Mouse (Mus musculus): ENCODE results near the gene Wls. TPM values are rescaled to one million over a fixed set of nuclear protein-coding genes. Genes with fewer than 3 reads are reported as not detected.
A peak's percentile ranks its signal among the peaks of the same experiment; 100 is the strongest.

Gene Wls
- total RNA-seq (2014; rRNA removed) (31.2 and 39.3 TPM in 2 replicates), polyA plus RNA-seq (2015; fragmentation: Nextera tagmentation; extraction: Ambion mirVana) (31.6 and 41.3 TPM in 2 replicates)

DNA sequence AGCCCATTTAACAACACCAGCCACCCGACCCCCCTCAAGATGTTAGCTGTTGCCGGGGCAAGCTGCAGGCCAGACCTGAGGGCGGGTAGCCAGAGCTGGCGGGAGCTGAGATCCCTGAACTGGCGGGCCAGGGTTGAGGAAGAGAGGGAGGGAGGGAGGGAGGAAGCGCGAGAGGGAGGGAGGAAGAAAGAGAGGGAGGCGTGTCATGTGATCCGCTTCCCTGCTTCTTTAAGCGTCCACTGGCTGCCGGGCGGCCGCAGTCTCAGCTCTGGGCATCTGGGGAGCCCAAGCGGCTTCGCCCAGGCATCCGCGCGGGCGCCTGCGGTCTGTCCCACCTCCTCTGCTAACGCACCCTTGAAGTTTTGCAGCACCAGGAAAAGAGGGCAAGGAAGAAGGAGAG, at the start of gene Wls:
Gene Wls (plus strand): TSS at position 192 of the 400 bp plus-strand sequence.
- peak; percentile 86 for ATAC-seq
- DNase-seq: peak; percentile 33
- H3K36me3 ChIP-seq (ENCODE audit: insufficient read depth): no peaks in the 10 kb centered on the region
- TF ChIP-seq CTCF (IDR thresholded peaks at IDR 0.05; ENCODE audit: low read depth): no peak
- peak within 1 kb of the TSS; percentile 57 for H3K9ac ChIP-seq
- 0 out of 2 replicates have a peak within 1 kb of the TSS, but pooled peaks have one; percentile 29 for H3K27ac ChIP-seq (ENCODE audit: low read depth, low read length)
- peak within 1 kb of the TSS; percentile 92 for H3K4me2 ChIP-seq (ENCODE audit: low read depth)
- H3K27me3 ChIP-seq (ENCODE audit: insufficient read depth, low read length): peaks cover 3% of the 10 kb centered on the region; the same call in 1 of the 2 replicates
- no peaks in the 10 kb centered on the region for H3K9me3 ChIP-seq (ENCODE audit: low read length)
- H3K4me3 ChIP-seq (ENCODE audit: low read depth, low read length): peak within 1 kb of the TSS; percentile 59
- under 1% methylated on average over 21 of the region's 21 CpGs for WGBS
- no peaks in the 10 kb centered on the region for H3K4me1 ChIP-seq (ENCODE audit: insufficient read depth)

DNA sequence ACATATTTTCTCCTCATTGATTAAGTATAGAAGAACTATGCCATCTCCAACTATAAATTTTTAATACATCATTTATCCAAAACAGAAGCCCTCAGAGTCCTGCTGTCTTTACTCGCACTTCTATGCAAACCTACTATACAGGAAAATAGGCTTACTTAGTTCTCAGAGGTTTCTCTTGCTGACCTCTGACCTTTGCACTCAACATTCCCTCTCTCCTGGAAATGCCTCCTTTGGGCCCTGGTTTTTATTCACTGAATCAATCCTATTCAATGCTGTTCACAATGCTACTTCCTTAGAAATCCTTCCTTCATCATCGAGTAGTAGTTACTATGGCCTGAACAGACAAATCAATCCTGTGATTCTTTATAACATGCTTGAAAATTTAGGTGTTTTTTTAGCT, 49.7 kb upstream of the Wls start:
- H3K36me3 ChIP-seq (ENCODE audit: insufficient read depth): no peaks in the 10 kb centered on the region
- H3K27me3 ChIP-seq (ENCODE audit: insufficient read depth, low read length): no peaks in the 10 kb centered on the region
- no peak for TF ChIP-seq CTCF (IDR thresholded peaks at IDR 0.05; ENCODE audit: low read depth)
- WGBS: 21% methylated on average over 2 of the region's 2 CpGs
- ATAC-seq: no peak
- H3K9ac ChIP-seq: no peak overlapping the region
- no peak overlapping the region for H3K27ac ChIP-seq (ENCODE audit: low read depth, low read length)
- no peak for DNase-seq
- no peak overlapping the region for H3K4me3 ChIP-seq (ENCODE audit: low read depth, low read length)
- H3K4me2 ChIP-seq (ENCODE audit: low read depth): no peak overlapping the region
- no peaks in the 10 kb centered on the region for H3K9me3 ChIP-seq (ENCODE audit: low read length)
- H3K4me1 ChIP-seq (ENCODE audit: insufficient read depth): no peaks in the 10 kb centered on the region

DNA sequence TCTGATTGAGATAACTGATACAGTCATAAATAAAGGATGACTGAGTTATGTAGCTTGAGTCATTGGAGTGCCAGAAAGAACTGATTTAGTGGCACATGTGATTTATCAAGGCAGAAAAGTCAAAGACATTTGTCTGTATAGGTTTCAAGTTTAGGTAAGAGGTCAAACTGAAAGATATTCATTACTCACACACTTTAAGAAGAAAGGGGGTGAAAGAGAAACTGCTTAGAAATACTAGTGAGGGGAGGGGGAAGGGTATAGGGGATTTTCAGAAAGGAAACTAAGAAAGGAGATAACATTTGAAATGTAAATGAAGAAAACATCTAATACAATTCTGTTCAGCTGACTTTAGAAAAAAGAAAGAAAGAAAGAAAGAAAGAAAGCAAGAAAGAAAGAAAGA, 7.9 kb upstream of the Wls start:
- ATAC-seq (no peak), DNase-seq (no peak)
- Histone ChIP-seq H3K27ac (ENCODE audit: low read depth, low read length) (no peak overlapping the region), H3K9me3 (ENCODE audit: low read length) (no peaks in the 10 kb centered on the region), H3K9ac (no peak overlapping the region), H3K4me3 (ENCODE audit: low read depth, low read length) (no peak overlapping the region), H3K36me3 (ENCODE audit: insufficient read depth) (no peaks in the 10 kb centered on the region), H3K27me3 (ENCODE audit: insufficient read depth, low read length) (no peaks in the 10 kb centered on the region), H3K4me1 (ENCODE audit: insufficient read depth) (no peaks in the 10 kb centered on the region), H3K4me2 (ENCODE audit: low read depth) (no peak overlapping the region)
- no peak for TF ChIP-seq CTCF (IDR thresholded peaks at IDR 0.05; ENCODE audit: low read depth)

DNA sequence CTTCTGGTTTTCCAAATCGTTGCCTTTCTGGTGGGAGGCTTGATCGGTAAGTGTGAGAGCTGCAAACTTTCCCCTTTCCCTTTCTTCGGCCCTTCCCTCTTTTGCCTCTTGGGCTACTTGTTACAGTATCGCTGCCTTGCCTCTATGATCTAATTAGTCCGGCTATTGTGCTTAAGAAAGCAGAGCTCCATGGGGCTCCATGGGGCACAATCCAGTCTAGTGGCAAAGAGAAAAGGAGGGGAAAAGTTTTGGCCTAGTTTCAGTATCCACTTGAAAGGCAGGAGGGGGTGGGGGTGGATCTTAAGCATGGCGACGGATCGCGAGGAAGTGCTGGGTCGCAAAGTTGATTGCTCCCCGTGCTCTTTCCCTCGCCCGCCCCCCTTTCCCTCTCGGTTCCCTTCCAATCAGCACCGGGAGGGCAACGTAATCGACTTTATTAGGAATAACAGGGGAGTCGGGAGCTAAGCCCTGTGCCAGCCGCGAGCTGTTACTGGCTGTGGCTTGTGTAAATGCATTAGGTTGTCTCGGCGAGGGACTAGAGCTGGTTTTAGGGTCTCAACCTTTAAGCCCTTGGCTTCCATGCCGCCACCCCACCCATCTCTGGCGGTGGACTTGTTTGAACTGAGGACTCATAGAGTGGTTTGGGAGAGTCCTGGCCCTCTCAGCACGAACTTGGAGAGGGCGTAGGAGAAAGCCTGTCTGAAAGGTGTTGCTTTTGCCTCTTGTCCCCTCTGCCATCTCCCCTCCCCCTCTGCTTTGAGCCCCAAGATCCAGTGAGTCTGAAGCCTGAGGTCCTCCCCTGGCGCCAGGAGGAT, 737 bp downstream of the Wls start:
- H3K27ac ChIP-seq (ENCODE audit: low read depth, low read length): 0 out of 2 replicates have a peak overlapping the region, but pooled peaks have one; percentile 29
- no peaks in the 10 kb centered on the region for H3K9me3 ChIP-seq (ENCODE audit: low read length)
- peak; percentile 46 for DNase-seq
- H3K4me2 ChIP-seq (ENCODE audit: low read depth): peak overlapping the region; percentile 92
- peak overlapping the region; percentile 57 for H3K9ac ChIP-seq
- peak overlapping the region; percentile 59 for H3K4me3 ChIP-seq (ENCODE audit: low read depth, low read length)
- no peak for TF ChIP-seq CTCF (IDR thresholded peaks at IDR 0.05; ENCODE audit: low read depth)
- H3K27me3 ChIP-seq (ENCODE audit: insufficient read depth, low read length): peaks cover 3% of the 10 kb centered on the region; the same call in 1 of the 2 replicates
- H3K4me1 ChIP-seq (ENCODE audit: insufficient read depth): no peaks in the 10 kb centered on the region
- no peaks in the 10 kb centered on the region for H3K36me3 ChIP-seq (ENCODE audit: insufficient read depth)
- peak; percentile 76 for ATAC-seq
- WGBS: under 1% methylated on average over 27 of the region's 27 CpGs

DNA sequence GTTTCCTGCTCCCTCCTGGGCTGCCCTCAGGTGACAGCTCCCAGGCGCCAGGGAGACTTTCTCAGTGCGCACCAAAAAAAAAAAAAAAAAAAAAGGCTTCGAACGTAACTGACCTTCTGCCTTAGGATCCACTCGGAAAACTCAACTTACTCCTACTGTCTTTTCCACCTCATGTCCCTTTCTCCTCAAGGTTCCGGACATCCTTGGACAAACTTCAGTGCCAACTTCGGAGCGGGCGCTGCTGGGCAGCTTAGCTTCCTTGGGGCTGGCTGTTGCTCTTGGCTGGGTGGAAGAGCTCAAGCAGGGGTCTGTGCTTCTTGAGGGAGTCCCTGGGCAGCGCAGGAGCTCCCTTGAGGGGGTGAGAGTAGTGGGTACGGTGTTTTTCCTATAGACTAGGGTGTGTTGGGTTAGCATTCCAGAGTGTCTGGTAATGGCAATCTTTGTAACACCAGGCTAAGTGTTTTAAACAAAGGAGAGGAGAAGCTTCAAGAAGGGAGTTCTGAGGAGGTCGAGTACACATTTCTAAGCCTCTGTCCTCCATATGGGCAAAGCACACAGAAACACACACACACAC, 1.4 kb downstream of the Wls start:
- DNase-seq: peak; percentile 25
- peak overlapping the region; percentile 45; the same call in 1 of the 2 replicates for H3K27ac ChIP-seq (ENCODE audit: low read depth, low read length)
- H3K4me1 ChIP-seq (ENCODE audit: insufficient read depth): no peaks in the 10 kb centered on the region
- TF ChIP-seq CTCF (IDR thresholded peaks at IDR 0.05; ENCODE audit: low read depth): no peak
- WGBS: under 1% methylated on average over 12 of the region's 12 CpGs
- H3K4me2 ChIP-seq (ENCODE audit: low read depth): peak overlapping the region; percentile 92
- H3K4me3 ChIP-seq (ENCODE audit: low read depth, low read length): peak overlapping the region; percentile 59
- H3K36me3 ChIP-seq (ENCODE audit: insufficient read depth): no peaks in the 10 kb centered on the region
- peak; percentile 14; the same call in 1 of the 2 replicates for ATAC-seq
- peaks cover 3% of the 10 kb centered on the region; the same call in 1 of the 2 replicates for H3K27me3 ChIP-seq (ENCODE audit: insufficient read depth, low read length)
- H3K9me3 ChIP-seq (ENCODE audit: low read length): no peaks in the 10 kb centered on the region
- H3K9ac ChIP-seq: peak overlapping the region; percentile 57

DNA sequence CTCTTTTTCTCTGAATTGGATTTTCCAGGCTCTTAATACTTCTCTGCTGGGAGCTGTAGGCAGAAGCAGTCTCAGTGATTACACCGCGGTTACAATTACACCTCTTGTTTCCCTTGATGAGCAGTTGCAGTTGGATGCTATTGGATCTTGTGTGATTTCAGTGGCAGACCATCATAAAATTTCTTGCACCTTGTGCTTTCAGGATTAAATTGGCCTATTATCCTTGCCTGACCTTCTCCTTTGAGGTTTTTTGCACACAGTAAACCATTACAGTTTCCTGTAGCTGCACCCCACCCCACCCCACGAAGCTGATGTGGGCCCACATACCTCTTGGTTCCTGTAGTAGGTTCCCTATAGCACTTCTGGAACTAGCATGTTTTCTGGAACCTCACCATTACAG, 2.0 kb downstream of the Wls start:
- Histone ChIP-seq H3K4me1 (ENCODE audit: insufficient read depth) (no peaks in the 10 kb centered on the region), H3K9me3 (ENCODE audit: low read length) (no peaks in the 10 kb centered on the region), H3K27ac (ENCODE audit: low read depth, low read length) (no peak overlapping the region), H3K4me3 (ENCODE audit: low read depth, low read length) (peak overlapping the region; percentile 59), H3K9ac (no peak overlapping the region), H3K27me3 (ENCODE audit: insufficient read depth, low read length) (peaks cover 3% of the 10 kb centered on the region; the same call in 1 of the 2 replicates), H3K4me2 (ENCODE audit: low read depth) (peak overlapping the region; percentile 92), H3K36me3 (ENCODE audit: insufficient read depth) (no peaks in the 10 kb centered on the region)
- TF ChIP-seq CTCF (IDR thresholded peaks at IDR 0.05; ENCODE audit: low read depth): no peak
- 29% methylated on average over 3 of the region's 3 CpGs for WGBS
- ATAC-seq (no peak), DNase-seq (peak; percentile 11)

DNA sequence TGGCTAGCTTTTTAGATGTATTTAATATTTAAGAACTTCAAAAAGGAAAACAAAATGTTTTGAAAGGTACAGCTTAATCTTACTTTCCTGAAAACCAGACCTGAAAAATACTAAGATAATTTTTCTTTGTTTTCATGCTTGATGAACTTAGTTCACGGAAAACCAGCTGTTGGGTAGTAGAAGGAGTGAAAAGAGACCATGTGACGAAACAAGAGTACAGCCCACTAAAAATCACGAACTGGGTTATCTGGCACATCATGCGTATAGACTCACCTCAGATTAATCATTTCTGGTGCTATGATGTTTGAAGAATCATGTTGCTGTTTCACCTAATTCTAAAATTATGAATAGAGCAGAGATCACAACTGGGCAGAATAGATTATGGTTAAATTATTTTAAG, 3.7 kb downstream of the Wls start:
- WGBS: 80% methylated on average over 4 of the region's 4 CpGs
- no peak overlapping the region for H3K27ac ChIP-seq (ENCODE audit: low read depth, low read length)
- H3K9ac ChIP-seq: no peak overlapping the region
- DNase-seq (no peak), ATAC-seq (no peak)
- no peaks in the 10 kb centered on the region for H3K9me3 ChIP-seq (ENCODE audit: low read length)
- no peak overlapping the region for H3K4me2 ChIP-seq (ENCODE audit: low read depth)
- no peak for TF ChIP-seq CTCF (IDR thresholded peaks at IDR 0.05; ENCODE audit: low read depth)
- H3K4me3 ChIP-seq (ENCODE audit: low read depth, low read length): no peak overlapping the region
- H3K27me3 ChIP-seq (ENCODE audit: insufficient read depth, low read length): peaks cover 3% of the 10 kb centered on the region; the same call in 1 of the 2 replicates
- no peaks in the 10 kb centered on the region for H3K4me1 ChIP-seq (ENCODE audit: insufficient read depth)
- no peaks in the 10 kb centered on the region for H3K36me3 ChIP-seq (ENCODE audit: insufficient read depth)
